Mouse (Mus musculus) right cerebral cortex, postnatal 10 days (tissue): ENCODE measurements around the gene Pms2.

ENCODE experiments used
- DNase-seq, 2 experiments: peaks; one replicate each; pipeline ENCODE4 v3.0.0; 2021; ENCODE audit warnings: low spot score in 2 of 2

Gene Pms2

GRCm38 (mm10) chr5:143932831-143933230, 23.1 kb downstream of the Pms2 start, which contains the start of gene Rsph10b:
Rsph10b (plus strand) TSS chr5:143933035.
- DNase-seq: peak in 1 of 2 experiments; percentile 49

DNA sequence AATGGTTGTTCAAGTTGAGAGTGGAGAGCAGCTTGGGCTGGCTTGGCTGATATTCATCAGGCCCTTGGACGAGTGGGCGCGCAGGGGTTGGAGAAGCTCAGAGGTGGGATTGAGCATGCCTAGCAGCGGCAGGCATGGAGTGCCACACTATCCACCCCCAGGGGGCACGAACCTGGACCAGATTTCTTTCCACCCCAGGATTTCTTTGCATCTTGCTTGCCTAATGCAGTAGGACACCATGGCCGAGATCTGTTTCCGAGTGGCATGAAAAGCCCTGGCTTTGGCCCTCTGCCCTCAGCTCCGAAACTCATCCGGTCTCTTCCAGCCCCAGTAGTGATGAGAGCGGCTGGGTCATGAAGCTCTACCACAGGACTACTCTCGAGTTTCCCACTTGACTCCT, 23.6 kb downstream of the Pms2 start:
- DNase-seq: no peak

DNA sequence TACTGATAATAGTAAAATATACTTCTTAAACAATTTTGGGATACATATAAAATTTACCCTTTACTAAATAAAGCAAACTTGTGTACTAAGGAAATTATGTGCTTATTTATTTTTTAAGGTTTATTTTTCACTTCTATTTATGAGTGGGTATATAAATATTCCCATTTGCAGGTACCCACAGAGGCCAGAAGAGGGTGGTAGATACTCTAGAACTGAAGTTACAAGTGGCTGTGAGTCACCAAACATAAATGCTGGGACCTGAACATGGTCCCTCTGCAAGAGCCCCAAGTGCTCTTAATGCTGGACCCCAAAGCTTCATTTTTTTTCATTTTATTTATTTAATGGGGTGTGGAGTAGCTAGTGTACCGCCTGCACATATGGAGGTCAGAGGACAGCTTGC, 24.1 kb downstream of the Pms2 start:
- no peak for DNase-seq

DNA sequence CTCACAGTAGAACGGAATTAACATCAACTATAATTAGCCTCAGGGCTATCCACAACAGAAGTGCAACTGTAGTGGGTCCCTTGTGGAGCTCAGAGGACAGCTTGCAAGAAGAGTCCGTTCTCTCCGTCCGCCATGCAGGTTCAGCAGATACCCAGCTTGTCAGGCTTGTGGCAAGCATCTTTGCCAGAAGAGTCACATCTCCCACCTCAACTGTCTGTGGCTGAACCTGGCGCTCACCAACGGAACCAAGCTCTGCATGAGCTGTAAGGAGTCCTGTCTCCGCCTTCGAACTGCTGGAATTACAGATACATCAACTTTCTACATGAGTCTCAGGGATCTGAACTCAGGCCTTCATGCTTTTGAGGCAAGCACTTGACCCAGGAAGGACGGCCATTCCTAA, 26.4 kb downstream of the Pms2 start:
- DNase-seq: no peak

DNA sequence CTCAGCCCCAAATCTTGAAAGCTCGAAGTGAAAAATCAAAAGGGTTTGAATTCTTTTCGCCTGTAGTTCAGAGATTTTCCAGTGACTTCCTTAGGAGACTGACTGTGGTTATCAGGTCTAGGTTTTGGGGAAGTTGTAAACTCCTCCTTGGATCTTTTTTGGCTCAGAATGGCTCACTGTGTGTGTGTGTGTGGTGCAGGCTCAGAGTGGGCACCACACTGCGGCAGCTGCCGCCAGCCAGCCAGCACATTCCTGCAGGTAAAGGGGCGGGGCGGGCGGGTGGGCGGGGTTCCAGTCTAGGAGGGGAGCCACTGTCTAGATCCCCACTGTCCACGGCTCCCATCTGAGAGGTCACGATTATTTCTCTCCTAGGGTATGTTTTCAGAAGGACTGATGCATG, 31.8 kb downstream of the Pms2 start:
- no peak for DNase-seq

GRCm38 (mm10) chr5:143943231-143944125, 33.7 kb downstream of the Pms2 start:
- peak; percentile 86 to 94 for DNase-seq

GRCm38 (mm10) chr5:143948361-143948760, 38.6 kb downstream of the Pms2 start:
- DNase-seq: no peak

DNA sequence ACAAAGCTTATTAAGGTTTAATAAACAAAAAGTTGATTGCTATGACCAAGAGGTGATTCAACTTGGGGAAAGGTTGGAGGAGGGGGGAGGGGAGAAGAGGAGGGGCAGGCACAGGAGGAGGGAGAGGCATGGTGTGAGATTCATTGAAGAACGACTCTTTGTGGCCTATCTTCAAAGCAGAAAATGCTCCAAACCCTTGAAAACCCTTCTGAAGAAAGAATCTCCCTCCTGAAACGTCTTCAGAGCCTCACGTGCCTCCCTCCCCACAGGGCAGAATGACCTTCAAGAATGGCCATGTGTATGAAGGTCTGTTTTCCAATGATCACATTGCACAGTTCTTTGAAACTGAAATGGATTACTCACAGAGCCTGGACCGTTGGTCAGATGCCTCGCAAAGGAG, 40.3 kb downstream of the Pms2 start:
- no peak for DNase-seq

DNA sequence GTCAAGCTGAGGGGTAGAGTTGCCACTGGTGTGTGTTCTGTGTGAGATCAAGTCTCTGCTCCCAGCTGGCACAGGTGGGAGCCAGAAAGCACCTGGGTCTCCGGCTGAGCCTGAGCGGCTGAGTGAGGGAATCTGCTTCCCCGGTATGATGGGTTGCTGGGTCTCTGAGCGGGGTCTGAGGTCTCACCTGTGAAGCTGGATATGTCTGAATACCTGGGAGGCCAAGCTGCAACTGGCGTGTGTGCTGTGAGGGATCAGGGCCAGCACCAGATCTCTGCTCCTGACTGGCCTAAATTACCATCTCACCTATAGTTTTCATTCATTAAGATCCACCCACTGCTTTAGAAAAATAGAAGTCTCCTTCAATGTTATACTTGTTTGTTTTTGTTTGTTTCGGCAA, 47.3 kb downstream of the Pms2 start:
- no peak for DNase-seq

- no peak for DNase-seq
Observed at GRCm38 (mm10) chr5:143959551-143959950, 49.8 kb downstream of the Pms2 start.

DNA sequence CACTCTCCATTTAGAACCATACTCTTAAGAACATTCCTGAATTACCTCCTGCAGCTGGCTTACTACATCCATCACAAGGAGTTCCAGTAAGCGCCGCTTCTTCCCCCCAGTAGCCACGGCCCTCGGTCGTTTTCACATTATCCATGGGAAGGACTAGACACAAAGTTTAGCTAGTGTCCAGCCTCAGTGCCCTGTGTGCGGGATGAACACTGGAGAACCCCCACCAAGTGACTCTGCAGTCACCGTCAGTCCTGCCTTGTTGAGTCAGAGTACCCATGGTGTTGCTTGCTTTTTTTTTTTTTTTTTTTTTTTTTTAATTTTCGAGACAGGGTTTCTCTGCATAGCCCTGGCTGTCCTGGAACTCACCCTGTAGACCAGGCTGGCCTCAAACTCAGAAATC, 51.4 kb downstream of the Pms2 start:
- DNase-seq: no peak

DNA sequence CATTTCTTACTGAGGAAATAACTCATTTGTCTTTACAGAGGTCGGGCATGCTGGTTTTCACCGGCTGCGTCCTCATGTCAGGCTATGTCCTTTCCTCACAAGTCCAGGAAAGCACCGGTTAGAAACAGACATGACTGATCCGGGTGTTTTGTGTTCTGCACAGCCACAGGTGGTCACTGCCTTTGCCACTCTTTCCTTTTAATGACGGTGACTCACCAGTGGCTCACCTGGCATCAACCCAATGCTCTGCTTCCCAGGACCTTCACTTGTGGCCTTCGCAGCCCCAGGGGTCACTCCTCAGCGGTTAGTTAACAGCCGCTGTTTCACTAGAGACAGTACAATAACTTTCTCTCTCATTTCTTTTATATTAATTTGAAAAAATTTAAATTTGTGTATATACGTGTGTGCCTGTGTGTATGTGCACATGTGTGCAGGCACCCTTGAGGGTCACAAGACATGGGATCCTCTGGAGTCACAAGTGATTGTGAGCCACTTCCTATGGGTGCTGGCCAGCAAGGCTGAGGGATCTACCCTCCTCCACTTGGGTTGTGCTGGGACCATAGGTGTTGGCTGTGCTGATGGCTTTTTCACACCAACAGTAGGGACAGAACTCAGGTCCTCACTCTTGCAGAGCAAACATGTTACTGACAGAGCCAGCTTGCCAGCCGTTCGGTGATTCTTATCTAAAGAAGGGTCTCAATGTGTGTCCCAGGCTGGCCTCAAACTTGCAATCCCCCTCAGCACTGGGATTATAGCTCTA, 56.0 kb downstream of the Pms2 start:
- DNase-seq: no peak

DNA sequence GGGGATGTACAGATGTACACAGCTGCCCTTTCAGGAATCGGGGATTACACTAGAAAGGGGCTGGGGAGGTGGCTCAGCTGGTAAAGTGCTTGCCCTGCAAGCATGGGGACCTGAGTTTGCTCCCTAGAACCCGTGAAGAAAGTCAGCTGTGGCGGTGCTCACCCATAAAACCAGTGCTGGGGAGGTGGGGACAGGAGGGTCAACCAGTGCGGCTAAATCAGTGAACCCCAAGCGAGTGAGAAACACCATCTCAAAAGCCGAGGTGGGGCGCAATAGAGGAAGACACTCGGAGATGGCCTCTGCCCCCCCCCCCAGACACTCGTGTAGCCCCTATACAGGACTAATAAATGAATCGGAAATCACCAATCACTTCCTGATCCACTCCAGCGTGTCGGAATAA, 56.9 kb downstream of the Pms2 start:
- no peak for DNase-seq

DNA sequence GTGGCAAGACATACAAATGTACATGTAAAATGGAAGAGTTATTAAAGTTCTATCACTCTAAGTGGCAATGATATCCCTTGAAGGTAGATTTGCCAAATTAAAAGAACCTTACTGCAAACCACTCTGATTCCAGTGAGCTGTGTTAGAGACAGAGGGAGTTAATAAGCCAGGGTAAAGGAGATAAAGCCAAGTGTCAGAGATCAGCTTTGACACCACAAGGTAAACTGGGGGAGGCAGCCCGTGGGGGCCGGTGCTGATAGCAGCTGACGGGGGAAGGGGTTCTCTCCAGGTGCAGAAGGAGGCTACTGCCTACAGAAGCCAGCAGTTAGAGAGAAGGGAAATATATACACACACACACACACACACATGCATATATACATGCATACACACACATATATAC, 62.9 kb downstream of the Pms2 start:
- no peak for DNase-seq

GRCm38 (mm10) chr5:143974931-143975630, 65.3 kb downstream of the Pms2 start:
- peak; percentile 48 to 63 for DNase-seq

GRCm38 (mm10) chr5:143975631-143975933, 65.8 kb downstream of the Pms2 start:
- DNase-seq: no peak

- DNase-seq: no peak
Observed at GRCm38 (mm10) chr5:143976232-143976631, 66.5 kb downstream of the Pms2 start.

GRCm38 (mm10) chr5:143976726-143977431, 67.1 kb downstream of the Pms2 start:
- peak; percentile 40 to 47 for DNase-seq

- no peak for DNase-seq
Observed at GRCm38 (mm10) chr5:143980858-143981257, 71.1 kb downstream of the Pms2 start.

- no peak for DNase-seq
Observed at GRCm38 (mm10) chr5:143982361-143982760, 72.6 kb downstream of the Pms2 start.
